Mouse (Mus musculus): Measurements from ENCODE around the gene Rnf152. TPM values are rescaled to one million over a fixed set of nuclear protein-coding genes. Genes with fewer than 3 reads are reported as not detected.

The Rnf152 gene
- total and polyA plus RNA-seq, 3 experiments: under 0.01 TPM; not detected in 2

GRCm38 (mm10) chr1:105286906-105287305 is 69.6 kb downstream of the Rnf152 start:
- in situ Hi-C loops (cut with MboI; ENCODE audit: low pct_ligation_motif_present, low pct_unique_long_range_greater_than_20kb, low sequenced_read_pairs) (no loop called here), dilution Hi-C loops (cut with MboI; ENCODE audit: extremely low pct_ligation_motif_present, extremely low pct_unique_long_range_greater_than_20kb, low sequenced_read_pairs) (no loop called here)
- H3K27me3 ChIP-seq (replicated peaks): peaks cover 80% of the 10 kb centered on the region
- no peaks in the 10 kb centered on the region for H3K9me3 ChIP-seq (replicated peaks; ENCODE audit: low read length)
- no peak overlapping the region for H3K27ac ChIP-seq (ENCODE audit: insufficient read depth, low read depth)
- H3K4me2 ChIP-seq (ENCODE audit: insufficient read depth, low read depth, poor library complexity, severe bottlenecking): no peak overlapping the region
- no peak overlapping the region for H3K4me3 ChIP-seq (replicated peaks in 1 of 3; ENCODE audit: low read depth in 2 of 3, low read length in 2 of 3, poor library complexity in 1 of 3)
- no peak overlapping the region for H3K9ac ChIP-seq (ENCODE audit: insufficient read depth, low read depth)
- H3K4me1 ChIP-seq (ENCODE audit: control insufficient read depth in 1 of 2, insufficient read depth in 2 of 2): 0 out of 4 replicates have a peak, but pooled peaks cover 0 to 2% of the 10 kb centered on the region in 2 experiments
- TF ChIP-seq KAT2A (IDR thresholded peaks at IDR 0.05; ENCODE audit: insufficient replicate concordance, low read length) (no peak), RCOR1 (conservative IDR thresholded peaks at IDR 0.05; ENCODE audit: low read depth, low read length) (no peak), MEF2A (IDR thresholded peaks at IDR 0.05; ENCODE audit: borderline replicate concordance, low read depth, low read length) (no peak), HCFC1 (IDR thresholded peaks at IDR 0.05; ENCODE audit: low read depth, low read length) (no peak), GABPA (IDR thresholded peaks at IDR 0.05; ENCODE audit: insufficient replicate concordance, low read depth, low read length) (no peak), ZNF384 (IDR thresholded peaks at IDR 0.05; ENCODE audit: low read depth, low read length) (no peak), ZC3H11A (IDR thresholded peaks at IDR 0.05; ENCODE audit: low read depth, low read length) (no peak), MXI1 (IDR thresholded peaks at IDR 0.05; ENCODE audit: low read depth, low read length) (no peak), MAZ (IDR thresholded peaks at IDR 0.05; ENCODE audit: low read depth, low read length) (no peak), NRF1 (IDR thresholded peaks at IDR 0.05; ENCODE audit: low read depth, low read length) (no peak), ZKSCAN1 (IDR thresholded peaks at IDR 0.05; ENCODE audit: borderline replicate concordance, low read depth, low read length) (no peak), SMC3 (IDR thresholded peaks at IDR 0.05; ENCODE audit: low read depth, low read length) (no peak), PAX5 (IDR thresholded peaks at IDR 0.05; ENCODE audit: low read length) (no peak), MYC (IDR thresholded peaks at IDR 0.05; ENCODE audit: low read depth, low read length) (no peak), TBP (conservative IDR thresholded peaks at IDR 0.05; ENCODE audit: low read depth, low read length) (no peak), ZMIZ1 (IDR thresholded peaks at IDR 0.05; ENCODE audit: low read depth, low read length) (no peak), MAX (IDR thresholded peaks at IDR 0.05; ENCODE audit: low read length) (no peak), CTCF (conservative IDR thresholded peaks at IDR 0.05 in 1 of 2, IDR thresholded peaks at IDR 0.05 in 1 of 2; ENCODE audit: low read depth in 2 of 2, low read length in 2 of 2) (no peak), NELFE (IDR thresholded peaks at IDR 0.05; ENCODE audit: low read depth, low read length) (no peak)
- DNase-seq (ENCODE audit: extremely low read depth): no peak
- no peaks in the 10 kb centered on the region for H3K79me2 ChIP-seq (replicated peaks; ENCODE audit: control insufficient read depth, extremely low read depth, insufficient read depth, poor library complexity, severe bottlenecking)
- H3K36me3 ChIP-seq (replicated peaks in 1 of 2; ENCODE audit: control insufficient read depth in 1 of 2, insufficient read depth in 1 of 2, low read length in 1 of 2): no peaks in the 10 kb centered on the region

DNA sequence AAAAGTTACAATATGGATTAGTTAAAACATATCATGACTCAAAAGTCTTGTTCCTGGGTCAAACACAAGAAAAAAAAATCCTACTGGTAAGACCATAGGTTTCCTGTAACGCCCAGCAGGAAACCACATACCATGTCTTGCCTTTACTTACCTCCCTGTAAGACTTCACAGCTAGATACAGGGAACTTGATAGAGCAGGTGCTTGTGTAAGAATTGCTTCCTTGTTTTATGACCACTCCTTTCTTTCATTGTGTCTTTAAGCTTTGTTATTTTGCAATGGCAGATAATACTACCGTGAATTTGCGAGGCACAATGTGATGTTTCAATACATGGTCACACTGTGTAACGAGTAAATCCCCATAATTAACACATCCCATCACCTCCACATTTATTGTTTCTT is 71.5 kb downstream of the Rnf152 start:
- Histone ChIP-seq H3K4me1 (ENCODE audit: control insufficient read depth in 1 of 2, insufficient read depth in 2 of 2) (0 out of 4 replicates have a peak, but pooled peaks cover 0 to 2% of the 10 kb centered on the region in 2 experiments), H3K27me3 (replicated peaks) (peaks cover 83% of the 10 kb centered on the region), H3K4me2 (ENCODE audit: insufficient read depth, low read depth, poor library complexity, severe bottlenecking) (no peak overlapping the region), H3K36me3 (replicated peaks in 1 of 2; ENCODE audit: control insufficient read depth in 1 of 2, insufficient read depth in 1 of 2, low read length in 1 of 2) (no peaks in the 10 kb centered on the region), H3K27ac (ENCODE audit: insufficient read depth, low read depth) (no peak overlapping the region), H3K9ac (ENCODE audit: insufficient read depth, low read depth) (no peak overlapping the region), H3K9me3 (replicated peaks; ENCODE audit: low read length) (no peaks in the 10 kb centered on the region), H3K4me3 (replicated peaks in 1 of 3; ENCODE audit: low read depth in 2 of 3, low read length in 2 of 3, poor library complexity in 1 of 3) (no peak overlapping the region), H3K79me2 (replicated peaks; ENCODE audit: control insufficient read depth, extremely low read depth, insufficient read depth, poor library complexity, severe bottlenecking) (no peaks in the 10 kb centered on the region)
- in situ Hi-C loops (cut with MboI; ENCODE audit: low pct_ligation_motif_present, low pct_unique_long_range_greater_than_20kb, low sequenced_read_pairs): no loop called here
- TF ChIP-seq RAD21 (IDR thresholded peaks at IDR 0.05; ENCODE audit: low read depth, low read length): no peak
- TF ChIP-seq USF2 (conservative IDR thresholded peaks at IDR 0.05; ENCODE audit: low read depth, low read length): no peak
- no peak for TF ChIP-seq MAZ (IDR thresholded peaks at IDR 0.05; ENCODE audit: low read depth, low read length)
- DNase-seq (ENCODE audit: extremely low read depth): no peak
- dilution Hi-C loops (cut with MboI; ENCODE audit: extremely low pct_ligation_motif_present, extremely low pct_unique_long_range_greater_than_20kb, low sequenced_read_pairs): no loop called here

All from CH12.LX (cell line).